Mouse (Mus musculus): Measurements from ENCODE around the gene Siae. TPM values are rescaled to one million over a fixed set of nuclear protein-coding genes. Genes with fewer than 3 reads are reported as not detected.

Siae gene
- polyA plus RNA-seq, 1 experiment from 2014 or later = 7.7 TPM

- H3K4me2 ChIP-seq (replicated peaks; ENCODE audit: low read depth, low read length) = peak overlapping the region; percentile 66
- 21% methylated on average over 17 of the region's 17 CpGs for WGBS
- H3K9me3 ChIP-seq (ENCODE audit: low read length) = no peaks in the 10 kb centered on the region
- H3K36me3 ChIP-seq (ENCODE audit: insufficient read depth, low read length) = no peaks in the 10 kb centered on the region
- peak overlapping the region; percentile 35; the same call in 1 of the 2 replicates for H3K4me3 ChIP-seq (ENCODE audit: low read depth, low read length)
- no peaks in the 10 kb centered on the region; the same call in 1 of the 2 replicates for H3K4me1 ChIP-seq (ENCODE audit: insufficient read depth, low read depth, low read length)
- H3K27me3 ChIP-seq (replicated peaks; ENCODE audit: insufficient read depth, low read length) = no peaks in the 10 kb centered on the region
- no peak for TF ChIP-seq CTCF (IDR thresholded peaks at IDR 0.05)
- DNase-seq (ENCODE audit: low spot score) = peak; percentile 7
- ATAC-seq = no peak; the same call in 1 of the 2 replicates
- no peak overlapping the region for H3K9ac ChIP-seq (replicated peaks; ENCODE audit: low read depth)
- H3K27ac ChIP-seq (ENCODE audit: low read length) = no peak overlapping the region
Observed at GRCm38 (mm10) chr9:37545166-37545610, 10.3 kb upstream of the Siae start.

GRCm38 (mm10) chr9:37545847-37546452, 9.5 kb upstream of the Siae start:
- no peaks in the 10 kb centered on the region for H3K36me3 ChIP-seq (ENCODE audit: insufficient read depth, low read length)
- H3K9me3 ChIP-seq (ENCODE audit: low read length) = no peaks in the 10 kb centered on the region
- H3K4me3 ChIP-seq (ENCODE audit: low read depth, low read length) = no peak overlapping the region
- WGBS = 39% methylated on average over 27 of the region's 27 CpGs
- H3K4me2 ChIP-seq (replicated peaks; ENCODE audit: low read depth, low read length) = no peak overlapping the region
- H3K4me1 ChIP-seq (ENCODE audit: insufficient read depth, low read depth, low read length) = no peaks in the 10 kb centered on the region; the same call in 1 of the 2 replicates
- no peak overlapping the region for H3K9ac ChIP-seq (replicated peaks; ENCODE audit: low read depth)
- H3K27me3 ChIP-seq (replicated peaks; ENCODE audit: insufficient read depth, low read length) = no peaks in the 10 kb centered on the region
- H3K27ac ChIP-seq (ENCODE audit: low read length) = no peak overlapping the region
- no peak for ATAC-seq
- peak; percentile 4 for DNase-seq (ENCODE audit: low spot score)
- TF ChIP-seq EP300 (IDR thresholded peaks at IDR 0.05) = no peak
- no peak for TF ChIP-seq CTCF (IDR thresholded peaks at IDR 0.05)

- Histone ChIP-seq H3K4me1 (ENCODE audit: insufficient read depth, low read depth, low read length) (peaks cover 1% of the 10 kb centered on the region; the same call in 1 of the 2 replicates), H3K9ac (replicated peaks; ENCODE audit: low read depth) (no peak overlapping the region), H3K4me2 (replicated peaks; ENCODE audit: low read depth, low read length) (no peak overlapping the region), H3K9me3 (ENCODE audit: low read length) (no peaks in the 10 kb centered on the region), H3K36me3 (ENCODE audit: insufficient read depth, low read length) (no peaks in the 10 kb centered on the region), H3K27me3 (replicated peaks; ENCODE audit: insufficient read depth, low read length) (peaks cover 2% of the 10 kb centered on the region; the same call in 1 of the 2 replicates), H3K4me3 (ENCODE audit: low read depth, low read length) (no peak overlapping the region), H3K27ac (ENCODE audit: low read length) (no peak overlapping the region)
- ATAC-seq (no peak), DNase-seq (ENCODE audit: low spot score) (peak; percentile 30)
- TF ChIP-seq CTCF (IDR thresholded peaks at IDR 0.05) = peak; percentile 53
- TF ChIP-seq EP300 (IDR thresholded peaks at IDR 0.05) = no peak
- 79% methylated on average over 1 of the region's 1 CpGs for WGBS
Observed at GRCm38 (mm10) chr9:37546889-37547288, 8.6 kb upstream of the Siae start.

- peaks cover 8% of the 10 kb centered on the region for H3K4me1 ChIP-seq (ENCODE audit: insufficient read depth, low read depth, low read length)
- no peak for TF ChIP-seq CTCF (IDR thresholded peaks at IDR 0.05)
- TF ChIP-seq EP300 (IDR thresholded peaks at IDR 0.05) = no peak
- no peak overlapping the region for H3K4me3 ChIP-seq (ENCODE audit: low read depth, low read length)
- no peaks in the 10 kb centered on the region for H3K36me3 ChIP-seq (ENCODE audit: insufficient read depth, low read length)
- H3K9ac ChIP-seq (replicated peaks; ENCODE audit: low read depth) = no peak overlapping the region
- 59% methylated on average over 1 of the region's 1 CpGs for WGBS
- H3K27ac ChIP-seq (ENCODE audit: low read length) = no peak overlapping the region
- DNase-seq (ENCODE audit: low spot score) (no peak), ATAC-seq (no peak)
- H3K9me3 ChIP-seq (ENCODE audit: low read length) = no peaks in the 10 kb centered on the region
- no peak overlapping the region for H3K4me2 ChIP-seq (replicated peaks; ENCODE audit: low read depth, low read length)
- peaks cover 6% of the 10 kb centered on the region; the same call in 1 of the 2 replicates for H3K27me3 ChIP-seq (replicated peaks; ENCODE audit: insufficient read depth, low read length)
Observed at GRCm38 (mm10) chr9:37550435-37550834, 5.1 kb upstream of the Siae start.

- WGBS = 2% methylated on average over 23 of the region's 23 CpGs
- peak; percentile 9; the same call in 1 of the 2 replicates for ATAC-seq
- Histone ChIP-seq H3K36me3 (ENCODE audit: insufficient read depth, low read length) (no peaks in the 10 kb centered on the region), H3K4me1 (ENCODE audit: insufficient read depth, low read depth, low read length) (peaks cover 8% of the 10 kb centered on the region), H3K4me3 (ENCODE audit: low read depth, low read length) (peak overlapping the region; percentile 25), H3K9ac (replicated peaks; ENCODE audit: low read depth) (no peak overlapping the region), H3K27me3 (replicated peaks; ENCODE audit: insufficient read depth, low read length) (peaks cover 6% of the 10 kb centered on the region; the same call in 1 of the 2 replicates), H3K9me3 (ENCODE audit: low read length) (no peaks in the 10 kb centered on the region), H3K27ac (ENCODE audit: low read length) (no peak overlapping the region), H3K4me2 (replicated peaks; ENCODE audit: low read depth, low read length) (peak overlapping the region; percentile 59)
- TF ChIP-seq EP300 (IDR thresholded peaks at IDR 0.05) = no peak
- 0 out of 2 replicates have a peak, but pooled peaks have one; percentile 6 for TF ChIP-seq CTCF (IDR thresholded peaks at IDR 0.05)
- peak; percentile 7 for DNase-seq (ENCODE audit: low spot score)
Observed at GRCm38 (mm10) chr9:37551751-37552531, 3.6 kb upstream of the Siae start.

GRCm38 (mm10) chr9:37552536-37553293, 2.8 kb upstream of the Siae start, which contains the start of gene Nrgn:
TSS of gene Nrgn (minus strand) at chr9:37552904.
- Histone ChIP-seq H3K4me3 (ENCODE audit: low read depth, low read length) (peak within 1 kb of the TSS; percentile 25), H3K4me1 (ENCODE audit: insufficient read depth, low read depth, low read length) (peaks cover 8% of the 10 kb centered on the region), H3K27me3 (replicated peaks; ENCODE audit: insufficient read depth, low read length) (peaks cover 6% of the 10 kb centered on the region; the same call in 1 of the 2 replicates), H3K9me3 (ENCODE audit: low read length) (no peaks in the 10 kb centered on the region), H3K27ac (ENCODE audit: low read length) (no peak within 1 kb of the TSS), H3K36me3 (ENCODE audit: insufficient read depth, low read length) (no peaks in the 10 kb centered on the region), H3K9ac (replicated peaks; ENCODE audit: low read depth) (no peak within 1 kb of the TSS), H3K4me2 (replicated peaks; ENCODE audit: low read depth, low read length) (peak within 1 kb of the TSS; percentile 59)
- WGBS = 5% methylated on average over 31 of the region's 31 CpGs
- peak; percentile 92 for DNase-seq (ENCODE audit: low spot score)
- ATAC-seq = peak; percentile 97
- no peak; the same call in 1 of the 2 replicates for TF ChIP-seq CTCF (IDR thresholded peaks at IDR 0.05)
- no peak for TF ChIP-seq EP300 (IDR thresholded peaks at IDR 0.05)
